Mouse (Mus musculus) liver, postnatal 0 days (tissue): ENCODE measurements around the gene Zyx.

Source experiments
- CTCF ChIP-seq: sonication (generic); IDR thresholded peaks from 2 replicates; pipeline ENCODE4 v1.5.1; 2016; ENCODE audit warnings: antibody characterized with exemption, low read depth
- EP300 ChIP-seq: IDR thresholded peaks from 2 replicates; pipeline ENCODE4 v1.6.1; 2016; ENCODE audit warnings: antibody characterized with exemption, low read depth, mild to moderate bottlenecking

- TF ChIP-seq CTCF (no peak), EP300 (no peak)
These were observed 21.4 kb downstream of the Zyx start for GRCm38 (mm10) chr6:42370630-42371363.
